Mouse (Mus musculus): ENCODE results near the gene Pax3. TPM values are rescaled to one million over a fixed set of nuclear protein-coding genes. Genes with fewer than 3 reads are reported as not detected.

The Pax3 gene
- total RNA-seq (2021), result under 1 TPM in 1 of 2 experiments, not detected in 1; 0.88 TPM
- long read RNA-seq, experiment 1, result 0 reads
- long read RNA-seq, experiment 2, result 0 reads

DNA sequence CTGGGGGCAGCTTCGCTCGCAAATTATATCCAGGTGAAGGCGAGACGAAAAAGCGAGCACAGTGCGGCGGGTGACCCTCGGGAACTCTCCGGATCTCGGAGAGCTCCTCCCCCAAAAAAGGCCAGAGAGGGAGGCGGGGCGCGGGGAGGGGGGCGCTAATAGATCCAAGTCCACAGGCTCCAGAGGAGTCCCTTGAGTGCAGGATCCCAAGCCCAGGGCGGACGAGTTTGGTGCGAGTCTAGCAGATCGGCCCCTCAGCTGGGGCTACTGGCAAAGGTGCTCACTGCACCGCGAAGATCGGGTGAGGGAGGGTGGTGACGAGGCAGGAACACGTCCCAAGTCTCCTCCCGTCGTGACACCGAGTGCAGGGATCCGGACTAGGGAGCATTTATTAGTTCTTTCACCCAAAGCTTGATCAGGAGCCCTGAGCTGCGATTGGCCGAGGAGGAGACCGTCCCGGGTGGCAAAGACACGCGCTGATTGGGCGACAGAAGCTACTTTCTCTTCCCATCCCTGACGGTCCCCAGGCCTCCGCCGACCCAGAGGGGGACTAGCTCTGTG, at the start of gene Pax3:
Pax3 (minus strand) TSS at position 384 of the 561 bp plus-strand sequence.
- peak; percentile 18 for DNase-seq

DNA sequence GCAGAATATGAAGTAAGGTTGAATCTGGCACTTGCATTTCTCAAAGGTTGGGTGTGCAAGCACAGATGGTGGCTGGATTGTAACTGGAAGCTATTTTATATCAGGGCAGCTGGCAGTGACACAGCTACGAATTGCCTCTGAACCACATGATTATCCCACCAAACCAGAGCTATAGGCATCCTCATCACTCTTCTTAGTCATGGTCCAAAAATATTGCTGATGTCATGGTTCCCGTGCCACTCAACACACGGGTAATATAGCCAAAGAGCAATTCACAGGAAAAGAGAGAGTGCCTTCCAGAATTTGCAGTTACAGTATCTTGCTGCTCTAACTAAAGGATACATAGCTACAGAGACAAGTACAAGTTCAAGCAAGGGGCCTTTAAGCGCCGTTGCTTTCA, 37.4 kb upstream of the Pax3 start:
- DNase-seq, result no peak

DNA sequence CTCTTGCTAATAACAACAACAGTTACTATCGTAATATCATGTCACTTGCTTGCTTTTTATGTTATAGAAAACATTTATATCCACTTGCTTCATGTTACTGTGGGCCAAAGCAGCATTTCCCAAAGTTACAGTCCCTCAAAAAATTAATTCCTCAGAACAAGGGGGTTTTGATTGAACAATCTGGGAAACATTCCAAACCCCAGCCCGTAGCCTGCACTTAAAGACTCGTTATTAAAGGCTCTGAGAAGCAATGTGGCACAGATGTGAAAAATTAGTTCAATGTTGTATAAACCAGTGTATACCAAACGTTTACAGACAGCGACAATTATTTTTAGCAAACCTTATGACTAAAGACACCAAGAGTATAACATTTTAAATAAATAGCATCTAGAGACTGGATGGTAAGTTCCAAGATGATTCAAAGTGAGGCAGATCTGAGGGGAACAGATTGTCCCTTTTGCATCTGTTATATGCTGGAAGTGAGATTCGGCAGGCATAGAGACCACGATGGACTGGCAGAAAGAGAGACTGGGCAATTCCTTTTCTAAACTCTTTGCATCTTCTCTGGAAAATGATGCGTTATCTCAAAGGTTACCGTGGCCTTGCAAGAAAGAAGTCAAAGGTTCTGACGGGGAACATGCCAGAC, 35.1 kb upstream of the Pax3 start:
- no peak for DNase-seq

DNA sequence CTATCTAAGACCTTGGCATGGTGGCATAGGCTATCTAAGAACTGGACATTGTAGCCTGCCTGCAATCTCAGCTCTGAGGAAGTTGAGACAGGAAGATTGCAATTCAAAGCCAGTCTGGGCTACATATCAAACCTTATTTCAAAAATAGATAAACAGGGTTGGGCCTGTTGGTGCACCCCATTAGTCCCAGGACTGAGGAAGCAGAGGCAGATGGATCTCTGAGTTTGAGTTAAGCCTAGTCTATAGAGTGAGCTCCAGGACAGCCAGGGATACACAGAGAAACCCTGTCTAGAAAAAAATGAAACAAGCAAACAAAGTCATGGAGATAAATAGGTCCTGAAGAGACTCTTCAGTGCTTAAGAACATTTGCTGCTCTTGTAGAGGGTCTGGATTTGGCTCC, 32.9 kb upstream of the Pax3 start:
- no peak for DNase-seq

DNA sequence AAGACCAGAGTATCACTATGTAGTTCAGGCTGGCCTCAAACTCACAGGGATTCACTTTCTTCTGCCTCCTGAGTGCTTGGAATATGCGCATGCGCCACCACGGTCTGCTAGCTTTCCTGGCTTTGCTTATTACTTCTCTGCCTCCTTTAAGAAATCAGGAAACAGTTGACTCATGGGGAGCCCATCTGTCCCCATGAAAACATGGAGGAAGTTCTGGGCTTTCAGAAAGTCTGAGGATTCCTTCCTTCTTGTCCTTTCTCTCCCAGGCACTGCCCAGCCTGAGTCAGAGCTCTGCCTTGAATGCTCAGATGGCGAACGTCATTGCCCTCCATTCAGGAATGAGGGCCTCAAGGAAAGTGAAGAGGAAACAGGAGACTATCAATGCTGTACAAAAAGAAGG, 31.8 kb upstream of the Pax3 start:
- no peak for DNase-seq

DNA sequence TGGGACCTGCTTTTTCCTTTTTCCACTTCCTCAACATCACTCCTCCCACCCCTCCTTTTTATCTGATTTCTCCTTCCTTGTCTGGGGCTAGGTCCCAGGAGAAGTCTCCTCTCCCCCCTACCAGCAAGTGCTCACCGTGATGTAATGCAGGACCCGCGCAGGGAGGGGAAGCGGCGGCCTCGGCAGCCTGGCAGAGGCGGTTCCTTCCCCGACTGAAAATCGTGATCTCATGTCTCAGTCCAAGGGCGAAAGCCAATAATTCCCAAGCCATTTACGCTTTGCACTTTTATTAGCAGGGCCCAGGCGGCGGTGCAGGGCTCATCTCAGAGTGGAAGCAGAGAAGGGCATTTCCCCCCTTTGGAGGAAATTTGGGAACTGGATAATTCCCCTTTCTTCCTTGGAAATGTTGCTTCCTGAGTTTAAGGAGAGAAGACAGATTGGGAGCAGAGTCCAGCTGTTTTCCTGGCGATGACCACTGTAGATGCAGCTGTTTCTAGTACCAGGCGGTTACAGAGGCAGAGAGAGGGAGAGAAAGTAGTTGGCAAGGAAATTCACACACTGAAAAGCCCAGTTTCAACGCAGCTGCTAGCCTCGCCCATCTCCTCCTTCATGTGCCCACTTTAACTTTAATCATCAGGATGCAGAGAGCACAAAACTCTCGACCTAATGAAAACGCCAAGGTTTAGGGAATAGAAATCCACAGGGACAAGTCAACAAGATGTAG, 21.3 kb upstream of the Pax3 start:
- peak; percentile 23 for DNase-seq

DNA sequence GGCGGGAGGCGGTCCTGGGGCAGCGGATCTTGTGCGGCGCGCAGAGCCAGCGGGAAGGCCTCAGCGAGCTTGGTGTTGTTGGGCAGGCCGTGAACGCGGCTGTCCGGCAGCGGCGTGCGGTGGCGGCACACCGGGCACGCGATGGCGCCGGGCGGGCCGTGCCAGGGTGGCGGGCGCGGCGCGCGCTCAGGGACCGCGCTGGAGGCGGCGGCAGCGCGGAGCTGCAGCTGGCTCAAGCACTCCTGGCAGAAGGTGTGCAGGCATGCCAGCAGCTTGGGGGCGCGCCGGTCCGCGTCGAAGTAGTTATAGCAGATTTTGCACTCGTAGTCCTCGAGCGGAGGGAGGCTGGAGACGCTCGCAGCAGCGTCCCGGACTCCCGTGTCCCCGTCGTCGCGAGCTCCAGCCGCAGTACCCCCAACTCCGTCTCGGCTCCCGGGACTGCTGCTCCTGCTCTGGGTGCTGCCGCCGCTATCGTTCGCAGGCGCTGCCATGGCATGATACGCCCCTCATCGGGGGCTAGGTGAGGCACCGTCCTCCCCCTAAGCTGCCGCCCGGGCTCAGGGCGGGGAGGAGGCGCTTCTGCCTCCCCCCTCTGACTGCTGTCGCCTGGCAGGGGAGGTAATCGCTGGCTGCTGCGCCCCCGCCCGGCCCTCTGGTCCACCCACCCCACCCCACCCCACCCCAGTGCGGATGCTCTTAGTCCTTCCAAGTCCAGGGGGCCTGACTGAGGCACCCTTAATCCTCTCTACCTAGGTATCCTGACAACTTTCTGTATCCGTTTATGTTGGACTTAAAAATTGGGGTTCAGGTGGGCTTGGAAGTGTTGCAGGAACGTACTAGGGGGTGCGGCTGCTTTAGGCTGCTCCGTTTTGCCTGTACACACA, 20.5 kb upstream of the Pax3 start:
- peak; percentile 51 for DNase-seq

DNA sequence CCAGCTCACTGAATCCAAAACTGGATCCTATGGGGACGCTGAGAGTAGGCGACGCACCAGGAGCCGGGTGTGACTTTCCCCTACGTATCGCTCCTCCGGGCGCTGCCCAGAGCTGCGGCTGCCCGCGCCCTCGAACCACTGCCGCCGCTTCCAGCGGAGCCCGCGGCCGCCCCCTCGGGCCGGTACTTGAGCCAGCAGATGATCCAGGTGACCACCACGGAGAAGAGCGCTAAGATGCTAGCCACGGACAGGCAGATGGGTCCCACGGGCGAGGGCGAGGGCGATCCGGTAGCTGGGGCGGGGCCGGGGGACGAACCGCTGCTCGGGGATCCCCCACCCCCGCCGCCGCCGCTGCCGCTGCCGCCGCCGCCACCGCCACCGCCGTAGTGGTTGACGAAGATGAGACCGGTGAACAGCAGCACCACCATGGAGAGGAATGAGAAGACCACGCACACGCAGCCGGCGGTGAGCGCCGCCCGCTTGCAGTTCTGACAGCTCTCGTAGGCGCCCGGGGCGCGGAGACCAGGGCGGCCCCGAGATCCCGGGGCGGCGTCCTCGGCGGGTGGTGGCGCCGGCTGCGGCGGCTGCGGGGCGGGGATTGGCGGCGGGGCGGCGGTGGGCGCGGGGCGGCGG, 19.7 kb upstream of the Pax3 start:
- DNase-seq, result peak; percentile 32

DNA sequence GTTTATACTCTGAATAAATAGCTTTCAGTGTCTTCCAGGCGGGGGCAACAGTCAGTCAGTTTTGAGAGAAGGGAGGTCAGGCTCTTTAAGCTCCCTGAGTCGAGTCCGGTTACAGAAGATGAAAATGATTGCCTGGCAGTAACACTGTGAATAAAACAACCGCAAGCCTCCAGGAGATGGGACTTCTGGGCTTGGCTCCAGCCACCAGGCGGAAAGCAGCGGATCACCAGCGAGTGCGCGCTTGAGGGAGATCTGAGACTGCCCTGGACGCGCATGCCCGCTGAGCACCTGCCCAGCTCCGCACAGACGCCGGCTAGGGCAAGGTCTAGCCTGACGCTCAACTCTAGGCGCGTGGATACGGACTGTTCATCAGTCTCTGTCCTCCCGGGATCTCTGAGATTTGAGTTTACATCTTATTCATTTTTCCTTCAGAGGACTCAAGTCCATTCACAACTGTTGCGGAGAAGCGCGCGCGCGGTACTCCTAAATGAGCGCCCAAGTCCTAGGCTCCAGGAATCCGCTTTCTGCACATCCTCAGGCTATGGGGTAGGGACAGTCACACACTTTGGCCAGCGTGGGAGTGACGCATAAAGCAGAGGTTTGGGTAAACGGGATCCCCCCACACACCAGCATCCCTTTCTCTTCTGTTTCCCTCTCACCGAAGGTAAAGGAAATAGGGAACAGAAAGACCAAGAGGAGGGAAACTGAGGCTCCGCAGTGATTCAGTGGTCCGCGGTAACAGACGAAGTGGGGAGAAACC, 19.0 kb upstream of the Pax3 start:
- peak; percentile 51 for DNase-seq

DNA sequence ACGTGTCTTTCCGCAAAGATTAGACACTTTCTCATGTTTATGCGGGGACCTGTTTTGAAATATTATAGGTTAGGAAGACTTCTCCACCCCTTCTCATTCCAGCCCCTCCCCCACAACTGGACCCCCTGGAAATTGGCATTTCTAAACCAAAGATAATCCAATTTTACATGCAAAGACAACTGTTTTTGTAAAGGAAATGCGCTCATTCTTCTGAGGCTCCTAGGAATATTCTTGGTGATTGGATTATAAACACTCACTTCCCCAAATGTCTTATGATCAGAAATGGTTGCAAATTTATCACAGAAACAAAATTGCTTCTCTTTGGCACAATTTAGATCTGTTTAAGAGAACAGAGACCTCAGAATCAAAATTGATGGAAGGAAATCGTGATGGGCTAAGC, 14.1 kb upstream of the Pax3 start:
- no peak for DNase-seq

DNA sequence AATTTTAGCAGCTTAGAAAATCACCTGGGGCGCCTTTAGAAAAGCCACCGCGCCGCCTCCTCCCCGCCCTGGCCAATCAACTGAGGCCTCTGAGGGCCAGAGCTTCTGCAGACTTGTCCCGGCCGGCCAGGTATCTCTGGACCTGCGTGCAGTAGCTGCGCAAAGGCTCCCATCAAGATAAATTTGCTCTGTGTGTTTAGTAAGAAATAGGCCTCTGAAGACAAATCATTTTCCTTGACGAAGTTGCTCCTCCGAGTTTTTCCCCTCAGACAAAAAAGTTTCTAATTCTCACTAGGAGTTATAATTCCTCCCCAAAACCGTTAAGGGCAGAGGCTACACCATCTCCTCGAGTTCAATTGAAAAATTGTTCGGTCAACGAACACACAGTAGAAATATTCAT, 13.6 kb upstream of the Pax3 start:
- DNase-seq, result no peak

DNA sequence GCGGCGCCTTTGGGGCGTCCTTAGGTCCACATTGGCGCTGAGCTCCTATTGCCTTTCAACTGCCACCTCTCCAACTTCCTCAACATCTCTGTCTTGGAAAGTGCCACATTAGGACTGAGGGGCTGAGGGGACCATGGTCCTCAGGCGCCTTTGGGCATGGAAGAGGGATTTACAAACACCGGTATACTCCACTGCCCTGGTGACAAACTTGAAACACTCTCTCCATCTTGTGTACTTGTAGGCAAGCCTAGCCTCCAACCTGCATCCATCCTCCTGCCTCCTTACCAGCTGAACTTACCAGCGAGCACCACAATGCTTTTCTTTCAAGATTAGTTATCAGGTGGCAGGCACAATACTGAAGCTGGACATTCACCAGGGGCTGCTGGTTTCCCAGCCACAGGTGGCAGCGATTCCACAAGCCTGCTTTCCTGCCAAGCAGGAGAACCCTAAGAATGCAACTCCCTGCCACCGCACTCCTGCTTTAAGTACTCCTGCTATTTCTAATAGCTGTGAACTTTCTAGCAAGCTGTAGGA, 11.4 kb upstream of the Pax3 start:
- no peak for DNase-seq

DNA sequence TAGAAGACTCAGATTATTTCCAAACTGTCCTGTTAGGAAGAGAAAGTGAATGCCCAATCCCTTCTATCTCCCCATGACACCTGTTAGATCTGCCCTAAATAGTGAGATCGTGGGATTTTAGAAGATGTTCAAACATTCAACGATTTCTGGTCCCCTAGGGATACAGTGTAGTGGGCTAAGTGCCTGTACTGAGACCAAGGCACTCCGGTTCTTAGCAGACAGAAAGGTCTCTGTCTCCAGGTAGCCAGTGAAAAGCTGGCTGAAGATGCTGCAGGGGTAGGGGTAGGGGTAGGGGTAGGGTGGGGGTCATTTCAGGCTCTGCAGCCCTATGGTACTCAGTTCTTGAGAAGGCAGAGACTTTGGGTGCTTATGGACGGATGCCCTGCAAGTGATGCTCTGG, 7.4 kb upstream of the Pax3 start:
- DNase-seq, result no peak

DNA sequence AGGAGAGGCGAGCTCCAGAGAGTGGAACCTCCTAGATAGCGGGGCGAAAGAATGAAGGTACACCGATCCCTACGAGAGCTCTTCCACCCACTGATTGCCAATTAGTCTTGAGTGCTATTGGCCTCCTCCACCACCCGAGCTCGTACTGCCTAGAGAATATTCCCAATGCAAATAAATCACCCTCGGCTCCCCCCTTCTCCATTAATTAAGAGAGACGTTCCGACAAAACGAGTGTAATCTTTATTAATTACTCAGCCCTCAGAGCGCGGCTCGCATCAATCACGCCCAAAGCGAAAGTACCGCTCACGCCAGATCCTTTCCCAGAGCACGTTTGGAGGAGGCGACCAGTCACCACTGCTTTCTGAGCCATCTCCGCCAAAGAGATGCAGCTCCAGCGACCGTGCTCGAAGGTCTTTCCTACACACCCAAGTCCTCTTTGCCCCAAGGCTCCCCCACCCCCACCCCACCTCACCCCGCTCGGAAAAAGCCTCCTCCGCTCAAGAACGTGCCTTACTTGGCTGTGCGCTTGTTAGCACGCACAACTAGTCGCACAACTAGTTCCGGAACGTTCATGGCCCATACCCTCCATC, 6.8 kb upstream of the Pax3 start:
- peak; percentile 33 for DNase-seq

DNA sequence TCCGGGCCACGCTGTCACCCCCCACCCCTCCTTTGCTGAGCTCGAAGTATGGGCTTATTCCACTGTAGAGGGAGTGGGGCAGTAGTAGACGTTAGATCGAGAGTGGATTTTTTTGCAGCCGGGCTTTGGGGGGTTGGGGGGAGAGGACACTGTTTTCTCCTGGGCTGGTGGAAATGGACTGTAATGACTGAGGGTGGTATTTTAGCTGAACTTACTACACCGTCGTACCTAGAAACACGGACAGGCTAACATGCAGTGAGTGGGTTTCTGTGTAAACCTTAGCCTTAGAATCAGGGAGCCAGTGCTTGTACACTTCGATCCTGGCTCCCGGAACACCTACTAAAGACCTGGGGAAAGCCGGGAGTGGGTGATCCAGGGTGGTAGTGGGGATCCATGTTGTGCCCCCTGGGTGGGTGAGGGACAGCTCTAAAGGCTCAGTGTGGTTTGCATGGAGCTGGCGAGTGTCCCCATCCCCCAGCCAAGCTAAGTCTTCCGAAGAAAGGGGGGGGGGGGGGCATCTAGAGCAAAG, 6.2 kb upstream of the Pax3 start:
- no peak for DNase-seq

DNA sequence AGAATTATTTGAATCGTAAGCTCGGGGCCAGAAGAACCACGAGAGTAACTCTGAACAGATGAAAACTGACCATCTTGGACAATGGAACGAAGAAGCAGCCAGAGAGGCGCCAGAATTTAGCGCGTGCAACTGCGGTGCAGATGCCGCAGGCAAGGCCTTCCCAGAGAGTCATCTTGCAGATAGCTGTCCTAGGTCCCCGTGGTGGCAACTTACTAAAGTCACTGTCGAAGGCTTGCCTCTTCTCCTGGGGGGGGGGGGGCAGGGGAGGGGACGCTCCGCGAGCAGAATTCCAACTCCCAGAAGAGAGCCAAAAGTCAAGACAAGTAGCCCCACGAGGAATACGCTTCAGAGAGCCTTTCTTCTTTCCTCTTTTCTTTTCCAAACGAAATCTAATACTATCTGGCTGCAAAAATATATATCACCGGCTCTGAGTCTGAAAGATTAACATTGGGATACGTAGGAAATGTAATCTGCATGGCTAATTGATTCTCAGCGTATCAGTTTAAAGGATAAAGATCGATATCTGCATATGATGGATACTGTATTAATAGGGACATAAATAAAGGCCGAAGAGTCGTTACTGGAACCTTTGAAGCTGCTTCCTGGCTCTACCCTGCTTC, 5.6 kb upstream of the Pax3 start:
- DNase-seq, result no peak

DNA sequence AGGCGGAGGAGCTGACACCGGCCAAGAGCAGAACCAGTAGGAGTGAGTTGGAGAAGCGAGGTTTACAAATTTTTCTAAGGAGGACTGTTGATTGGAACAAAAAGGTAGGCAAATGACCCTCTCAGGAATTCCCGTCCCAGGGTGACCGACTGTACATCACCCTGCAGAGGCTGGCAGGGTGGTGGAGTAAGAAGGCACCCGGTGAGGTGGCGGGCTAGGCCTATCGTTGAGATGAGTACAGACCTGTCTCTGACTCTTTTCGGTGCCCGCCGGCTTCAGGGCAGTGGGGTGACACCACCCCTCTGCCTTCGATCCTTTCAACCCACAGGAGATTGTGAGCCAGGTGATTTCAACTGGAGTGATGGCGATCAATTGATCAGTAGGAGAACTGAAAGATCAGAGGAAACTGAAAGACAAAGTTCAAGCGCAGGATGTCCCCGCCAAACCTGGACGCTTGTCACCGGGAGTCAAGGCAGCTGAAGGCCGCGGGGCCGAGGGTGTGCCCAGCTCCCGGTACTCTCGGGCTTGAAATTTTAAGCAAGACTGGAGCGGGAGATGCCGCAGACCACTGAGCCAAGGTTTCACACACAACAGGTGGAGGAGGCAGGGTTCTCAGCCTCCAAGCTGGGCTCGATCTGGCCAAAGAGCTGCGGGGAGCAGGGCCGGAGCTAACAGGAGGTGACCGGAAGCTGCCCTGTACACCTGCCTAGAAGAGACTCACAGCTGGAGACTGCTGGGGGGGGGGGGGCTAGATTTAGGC, 4.5 kb upstream of the Pax3 start:
- no peak for DNase-seq

DNA sequence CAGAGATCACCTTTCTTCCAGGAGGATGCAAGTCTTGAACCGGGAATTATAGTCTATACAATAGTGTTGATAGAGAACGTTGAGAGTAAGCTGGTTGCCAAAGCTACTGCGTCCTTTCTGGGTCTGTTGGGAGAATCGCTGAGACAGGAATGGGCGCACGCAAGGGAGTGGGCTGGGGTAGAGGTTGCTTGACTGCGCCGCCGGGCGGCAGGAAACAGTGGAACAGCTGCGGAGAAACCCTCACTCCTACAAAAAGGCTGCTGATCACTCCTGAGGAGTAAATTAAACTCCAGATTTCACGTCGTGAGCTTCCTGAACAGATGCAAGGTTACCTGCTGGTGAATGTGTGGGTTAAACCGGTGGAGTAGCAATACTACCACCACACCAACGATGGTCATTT, 3.3 kb upstream of the Pax3 start:
- no peak for DNase-seq

DNA sequence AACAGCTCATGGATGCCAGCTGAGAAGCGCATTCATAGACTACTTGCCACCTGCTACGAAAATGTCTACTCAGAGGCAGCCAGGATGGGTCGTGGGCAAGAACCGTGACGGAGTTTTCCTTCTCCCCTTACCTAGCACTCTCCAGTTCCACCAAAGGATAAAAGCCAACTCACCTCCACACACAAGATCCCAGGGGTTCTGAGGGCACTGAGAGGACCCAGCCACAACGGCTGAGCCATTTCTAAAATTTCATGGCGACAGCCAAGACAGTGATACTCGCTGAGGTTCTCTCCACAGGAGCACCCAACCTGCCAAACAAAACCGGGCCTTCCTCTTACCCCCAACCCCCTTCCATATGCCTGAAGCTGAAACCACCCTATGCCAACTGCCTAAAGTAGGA, 2.3 kb upstream of the Pax3 start:
- no peak for DNase-seq

All from adrenal gland, postnatal 10 days (tissue).